Mouse (Mus musculus) thymus, adult 18-20 months (tissue): Measurements from ENCODE around the gene Adamts17.

Source experiments
- DNase-seq, 2 experiments: peaks; one replicate each; pipeline ENCODE4 v3.0.0; 2022; ENCODE audit warnings: mixed read lengths in 2 of 2

Gene Adamts17

DNA sequence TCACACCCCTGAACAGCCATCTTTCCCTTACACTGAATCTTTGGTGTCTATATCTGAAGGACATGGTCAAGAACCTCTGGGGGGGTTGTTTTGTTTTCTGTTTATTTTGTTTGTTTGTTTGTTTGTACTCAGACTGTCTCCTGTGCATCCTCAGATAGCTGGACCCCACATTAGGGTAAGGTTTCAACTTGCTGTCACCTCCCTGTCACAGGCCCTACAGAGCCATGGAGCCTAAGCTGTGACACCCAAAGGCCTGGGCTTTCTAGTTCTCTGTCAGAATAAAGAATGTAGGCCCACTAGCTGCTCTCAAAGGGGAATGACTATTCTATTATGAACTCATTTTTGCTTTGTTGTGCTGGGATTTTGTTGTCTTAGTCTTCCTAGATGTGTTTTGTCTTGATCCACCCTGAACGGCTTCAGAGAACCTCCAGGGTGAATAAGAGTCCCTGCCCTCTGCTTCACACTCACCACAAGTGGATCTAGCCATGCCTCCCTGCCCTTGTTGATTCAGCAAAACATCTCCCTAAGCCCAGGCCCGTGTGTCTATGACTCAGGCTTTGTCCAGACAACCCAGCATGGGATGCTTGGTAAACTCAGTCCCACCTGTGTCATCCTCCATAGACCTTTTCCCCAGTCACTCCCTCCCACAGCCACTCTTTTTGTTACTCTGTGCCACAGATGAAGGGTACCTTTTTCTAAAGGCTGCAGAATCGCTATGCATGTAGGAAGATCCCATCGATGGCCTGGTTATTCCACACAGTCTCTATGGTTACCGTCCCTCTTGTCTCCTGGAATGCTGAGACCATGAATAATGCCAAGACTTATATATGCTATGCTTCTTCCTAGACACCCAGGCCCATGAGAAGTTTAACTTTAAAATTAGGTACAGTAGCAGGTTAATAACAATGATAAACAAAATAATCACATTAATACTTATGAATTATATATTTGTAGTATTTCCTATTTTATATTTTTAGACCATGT is 197.3 kb downstream of the Adamts17 start:
- no peak for DNase-seq

DNA sequence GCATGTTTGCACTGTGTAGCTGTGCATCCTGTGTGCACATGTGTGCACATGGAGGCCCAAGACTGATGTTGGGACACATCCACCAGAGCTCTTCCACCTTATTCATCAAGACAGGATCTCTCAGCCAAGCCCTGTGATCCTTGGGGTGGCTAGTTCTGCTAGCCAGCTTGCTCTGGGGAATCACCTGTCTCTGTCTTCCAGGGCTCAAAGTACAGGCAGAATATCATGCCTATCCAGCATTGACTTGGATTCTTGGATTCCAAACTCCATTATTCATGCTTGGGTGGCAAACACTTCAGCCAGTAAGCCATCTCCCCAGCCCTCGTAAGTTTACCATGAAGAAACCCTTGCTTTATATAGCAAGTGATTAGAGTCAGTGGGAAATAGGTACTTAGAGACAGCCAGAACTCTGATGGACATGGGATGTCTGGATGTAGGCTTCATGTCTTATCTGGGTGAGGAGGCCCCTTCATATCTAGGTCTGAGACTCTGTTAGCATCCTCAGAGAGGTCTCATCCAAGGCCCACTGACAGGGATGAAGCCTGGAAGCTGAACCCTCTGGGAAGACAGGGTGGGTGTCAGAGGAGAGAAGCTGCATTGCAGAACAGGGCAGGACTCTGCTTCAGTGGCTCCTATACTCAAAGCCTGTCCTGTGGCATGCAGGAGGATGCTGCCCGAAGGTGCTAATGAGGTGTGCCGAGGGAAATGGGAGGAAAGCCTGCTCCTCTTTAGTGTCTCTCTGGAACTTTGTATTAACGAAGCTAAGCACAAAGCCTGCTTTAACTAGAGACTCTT is 198.4 kb downstream of the Adamts17 start:
- DNase-seq, result no peak

DNA sequence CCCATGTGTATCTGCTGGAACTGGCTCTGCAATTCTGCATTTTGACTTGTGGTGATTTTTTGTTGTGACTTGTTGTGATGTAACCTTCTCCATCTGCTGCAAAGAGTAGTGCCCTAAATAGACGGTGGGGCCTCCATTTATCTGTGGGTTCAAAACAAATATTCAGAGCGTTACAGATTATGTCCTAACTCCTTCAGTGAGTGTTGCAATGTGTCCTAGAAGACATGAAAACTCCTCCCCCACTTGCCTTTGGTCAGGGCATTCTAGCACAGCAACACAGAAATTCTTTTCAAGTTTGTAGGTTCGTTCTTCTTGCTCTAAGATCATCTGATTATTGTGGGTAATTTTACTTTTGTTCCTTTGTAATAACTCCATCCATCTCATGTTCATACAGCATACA is 199.6 kb downstream of the Adamts17 start:
- DNase-seq, result no peak

DNA sequence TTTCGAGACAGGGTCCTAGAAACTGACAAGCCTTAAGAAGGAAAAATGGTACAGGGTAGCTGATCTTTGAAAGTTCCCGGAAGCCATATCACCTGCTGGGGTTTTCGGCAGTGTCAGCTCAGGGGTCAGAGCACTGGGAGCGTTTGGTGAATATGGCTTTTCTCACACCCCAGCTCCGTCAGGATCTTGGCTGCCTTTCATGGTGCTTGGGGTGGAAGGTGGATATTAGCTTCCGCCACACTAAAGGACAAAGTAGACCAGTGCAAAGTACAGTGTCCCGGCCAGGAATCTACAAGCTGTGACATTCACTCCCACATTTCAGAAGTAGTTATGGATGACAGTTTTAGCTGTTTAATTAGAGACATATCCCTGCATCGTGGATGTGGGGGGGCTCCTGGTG is 200.3 kb downstream of the Adamts17 start:
- no peak for DNase-seq

DNA sequence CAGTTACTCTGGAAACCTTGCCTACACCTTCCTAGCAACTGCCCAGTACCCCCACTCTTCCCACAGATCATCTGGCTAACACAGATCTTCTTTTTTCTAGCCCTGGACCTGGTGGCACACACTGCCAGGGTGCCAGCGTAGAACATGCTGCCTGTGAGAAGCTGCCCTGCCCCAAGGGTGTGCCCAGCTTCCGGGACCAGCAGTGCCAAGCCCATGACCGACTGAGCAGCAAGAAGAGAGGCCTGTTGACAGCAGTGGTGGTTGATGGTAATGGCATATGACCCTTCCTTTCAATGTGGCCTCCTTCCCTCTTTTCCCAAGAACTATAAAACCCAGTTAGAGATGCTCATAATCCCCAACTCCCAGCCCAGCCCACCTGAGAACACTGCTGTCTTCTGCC is 202.2 kb downstream of the Adamts17 start:
- DNase-seq, result no peak

DNA sequence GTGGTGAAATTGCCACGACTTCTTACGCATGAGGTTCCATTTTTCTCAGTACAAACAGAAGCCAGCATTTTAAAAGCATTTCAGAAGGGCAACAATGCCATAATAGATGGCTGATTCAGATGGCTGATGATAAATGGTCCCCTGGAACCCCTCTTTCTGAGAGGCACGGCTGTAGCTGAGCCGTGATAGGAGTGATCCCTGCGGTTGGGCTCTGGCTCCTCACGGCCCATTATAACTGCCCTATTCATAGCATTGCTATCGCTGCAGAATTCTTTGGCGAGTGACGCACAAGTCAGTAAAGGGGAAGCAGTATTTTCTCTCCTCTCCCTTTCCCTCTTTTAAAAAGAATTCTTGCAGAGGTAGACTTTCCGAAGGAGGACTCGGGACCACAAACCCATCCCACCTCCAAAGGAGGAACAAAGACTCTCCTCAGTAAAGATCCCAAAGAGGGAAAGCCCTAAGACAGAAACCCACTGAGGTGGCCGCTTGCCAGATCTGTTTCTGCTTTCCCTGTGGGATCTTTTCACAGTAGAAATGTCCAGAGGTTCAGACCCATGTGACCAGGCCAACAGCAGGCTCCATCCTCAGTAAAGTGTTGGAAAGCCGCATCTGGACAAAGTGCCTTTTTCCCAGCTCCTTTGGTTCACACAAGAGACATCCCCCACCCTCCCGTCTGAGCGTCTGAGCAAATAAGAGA is 204.7 kb downstream of the Adamts17 start:
- no peak for DNase-seq

DNA sequence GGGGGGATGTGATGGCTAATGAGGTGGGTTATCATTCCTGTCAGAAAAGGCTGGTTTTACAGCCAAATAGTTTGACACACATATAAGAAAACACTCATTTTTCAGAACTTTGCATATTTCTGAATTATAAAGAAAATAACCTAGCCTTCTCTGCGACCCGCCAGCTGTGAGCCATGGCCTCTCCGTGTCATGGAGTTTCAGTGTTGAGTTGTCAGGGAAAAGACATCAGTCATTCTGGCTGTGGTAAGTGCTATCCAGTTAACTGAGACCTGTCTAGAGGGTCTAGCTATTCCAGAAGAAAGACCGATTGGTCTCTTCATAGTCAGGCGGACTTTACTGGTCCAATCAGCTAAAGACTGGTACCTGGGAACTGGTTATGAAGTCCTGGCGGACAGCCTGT is 205.7 kb downstream of the Adamts17 start:
- DNase-seq, result no peak

DNA sequence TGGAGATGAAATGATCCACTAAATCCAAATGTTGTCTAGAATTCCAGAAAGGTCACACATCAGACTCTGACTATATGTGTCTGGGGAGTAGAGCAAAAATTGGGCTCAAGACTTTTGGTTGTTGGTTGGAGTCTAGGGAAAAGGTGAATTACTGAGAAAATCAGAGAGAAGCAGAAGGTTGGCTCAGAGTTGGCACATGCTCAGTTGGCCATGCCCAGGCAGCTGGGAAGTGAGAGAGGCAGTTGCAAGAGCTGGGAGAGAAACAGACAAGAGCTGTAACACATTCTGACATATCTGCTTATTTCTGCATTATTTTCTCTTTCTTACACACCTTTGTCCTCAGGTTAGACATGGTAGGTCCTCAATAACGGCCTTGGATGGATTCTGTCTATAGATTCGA is 209.7 kb downstream of the Adamts17 start:
- DNase-seq, result no peak

DNA sequence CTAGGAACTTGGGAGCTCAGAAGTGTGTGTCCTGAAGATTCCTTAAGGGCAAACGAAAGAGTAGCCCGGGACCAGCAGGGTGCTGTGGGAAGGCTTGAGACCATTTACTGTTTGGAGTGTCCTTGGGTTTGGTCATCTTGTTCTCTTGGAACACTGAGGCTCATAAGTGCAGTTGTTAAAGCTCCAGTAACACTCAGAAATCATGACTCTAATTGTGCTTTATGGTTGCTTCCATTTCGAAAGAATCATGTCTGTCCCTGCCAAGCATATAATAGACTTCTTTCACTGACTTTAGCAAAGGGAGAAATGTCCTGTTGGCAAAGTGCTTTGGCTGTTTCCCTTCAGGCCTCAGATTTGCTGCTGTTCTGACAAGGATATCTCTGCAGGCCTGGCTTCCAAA is 210.9 kb downstream of the Adamts17 start:
- DNase-seq, result no peak

DNA sequence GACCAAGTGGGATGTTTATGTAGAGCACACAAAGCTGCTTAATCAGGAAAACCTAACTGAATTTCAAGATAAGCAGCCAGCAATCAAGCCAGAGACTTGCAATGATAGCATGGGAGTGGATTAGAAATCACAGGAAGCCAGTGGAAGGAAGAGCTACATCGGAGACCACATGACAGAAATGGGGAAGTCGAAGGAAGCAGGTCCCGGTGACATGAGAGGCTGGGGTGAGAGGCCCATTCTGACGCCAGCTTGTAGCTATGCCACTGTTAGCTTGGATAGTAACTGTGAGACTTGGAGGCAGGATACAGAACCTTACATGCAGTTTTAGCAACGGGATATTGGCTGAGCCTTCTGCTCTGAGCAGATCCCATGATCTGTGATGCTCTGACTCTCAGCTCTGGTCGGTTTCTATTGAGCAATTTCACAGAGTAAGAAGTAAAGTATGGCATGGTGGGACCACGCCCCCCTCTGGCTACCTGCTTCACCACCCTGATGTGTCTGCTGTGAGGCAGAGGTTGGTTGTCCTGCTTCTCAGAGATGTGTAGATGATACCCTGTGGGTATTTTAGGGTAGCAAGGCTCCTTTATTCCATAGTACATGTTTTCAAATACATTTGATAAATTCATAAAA is 211.7 kb downstream of the Adamts17 start:
- no peak for DNase-seq

DNA sequence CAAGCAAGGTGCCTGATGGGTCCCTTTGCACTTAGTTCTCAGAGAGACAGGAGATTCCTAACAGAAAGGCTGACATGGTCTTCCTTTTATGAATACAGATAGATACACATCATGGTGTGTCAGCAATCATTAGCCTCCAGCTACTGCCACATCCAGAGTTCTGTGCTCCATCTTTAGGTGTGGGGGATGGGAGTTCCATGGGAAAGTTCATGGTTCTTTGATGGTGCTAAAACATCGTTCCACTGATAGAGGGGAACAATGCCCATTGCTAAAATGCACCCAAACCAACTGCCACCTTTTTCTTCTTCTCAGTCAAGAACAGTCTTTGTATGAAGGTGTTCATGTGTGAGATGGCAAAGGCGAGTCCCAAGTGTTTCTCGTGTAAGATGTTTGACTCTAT is 215.3 kb downstream of the Adamts17 start:
- no peak for DNase-seq

DNA sequence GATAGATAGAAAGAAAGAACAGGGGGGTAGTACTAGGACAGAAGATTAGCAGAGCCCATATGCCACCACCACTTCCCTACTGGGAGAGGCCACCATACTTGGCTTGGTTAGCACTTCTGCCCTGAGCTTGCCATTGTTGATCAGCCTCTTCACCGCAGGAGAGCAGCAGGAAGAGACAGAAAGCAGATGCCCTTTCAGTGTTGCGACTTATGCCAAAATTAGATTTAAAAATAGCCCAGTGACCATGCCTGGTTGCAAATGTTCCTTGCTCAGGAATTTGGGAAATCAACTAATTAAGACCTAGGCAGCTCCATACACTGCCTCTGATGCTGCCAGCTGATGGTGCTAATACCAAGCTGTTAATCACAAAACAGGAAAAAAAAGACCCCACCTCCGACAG is 216.0 kb downstream of the Adamts17 start:
- DNase-seq, result no peak

DNA sequence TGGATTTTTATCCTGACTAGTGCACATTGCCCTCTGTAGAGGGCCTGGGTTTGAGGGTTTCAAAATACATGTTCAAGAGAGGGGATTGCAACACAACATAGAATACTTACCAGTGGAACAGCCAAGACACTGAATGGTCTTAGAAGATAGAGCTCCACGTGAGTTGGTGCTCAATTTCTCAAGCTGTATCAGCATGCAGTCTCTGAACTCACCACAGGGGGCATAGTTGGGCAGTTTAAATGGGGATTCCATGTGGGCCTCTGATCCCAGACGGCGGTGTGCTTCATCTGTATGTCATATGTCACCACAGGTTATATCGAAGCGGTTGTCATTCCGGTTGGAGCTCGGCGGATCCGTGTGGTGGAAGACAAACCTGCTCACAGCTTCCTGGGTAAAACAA is 222.2 kb downstream of the Adamts17 start:
- peak in 1 of 2 experiments; percentile 10 for DNase-seq

DNA sequence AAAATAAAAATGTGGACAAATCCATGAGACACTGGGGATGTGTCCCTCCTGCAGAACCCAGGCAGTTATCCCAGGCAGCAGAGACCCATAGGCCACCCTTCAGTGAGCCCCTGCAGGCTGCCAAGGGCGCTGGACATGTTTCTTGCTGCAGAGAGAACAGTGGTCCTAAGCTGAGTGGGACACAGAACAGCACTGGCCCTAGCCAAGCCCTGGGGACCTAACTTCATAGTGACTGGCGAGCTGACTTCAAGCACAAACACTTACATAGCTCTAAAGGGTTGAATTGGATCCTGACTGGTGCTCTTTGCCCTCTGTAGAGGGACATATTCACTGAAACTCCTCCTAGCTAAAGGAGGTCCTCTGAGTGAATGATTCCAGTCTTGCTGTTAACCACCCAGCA is 223.0 kb downstream of the Adamts17 start:
- DNase-seq, result no peak

DNA sequence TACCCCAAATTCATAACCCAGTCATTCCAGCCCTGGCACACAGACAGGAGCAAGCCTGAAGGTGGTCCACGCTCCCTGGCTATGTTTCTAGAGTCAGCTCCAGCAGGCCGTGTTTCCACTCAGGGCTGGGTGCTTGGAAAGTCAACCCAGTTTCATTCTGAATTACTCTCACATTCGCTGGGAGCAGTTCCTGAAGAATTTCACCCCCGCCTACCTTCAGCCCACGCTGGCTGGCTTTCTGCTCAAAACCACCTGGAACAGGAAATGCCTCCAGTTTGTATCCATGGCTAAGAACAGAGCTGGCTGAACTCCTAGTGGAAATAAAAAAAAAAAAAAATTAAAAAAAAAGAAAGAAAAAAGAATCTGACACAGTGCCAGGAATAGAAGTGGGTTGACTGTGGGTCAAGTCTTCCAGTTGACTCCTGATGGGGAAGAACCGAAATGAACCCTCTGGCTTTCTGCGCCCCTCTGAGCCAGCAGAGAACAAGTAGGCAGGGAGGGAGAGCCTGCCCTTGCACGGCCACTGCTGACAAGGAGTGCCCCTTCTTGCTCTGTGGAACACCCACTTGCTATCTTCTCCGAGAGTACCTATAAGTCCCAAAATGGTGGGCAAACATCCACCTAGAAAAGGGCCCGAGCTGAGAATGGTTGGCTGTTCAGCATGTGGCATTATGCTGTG is 225.2 kb downstream of the Adamts17 start:
- no peak for DNase-seq

DNA sequence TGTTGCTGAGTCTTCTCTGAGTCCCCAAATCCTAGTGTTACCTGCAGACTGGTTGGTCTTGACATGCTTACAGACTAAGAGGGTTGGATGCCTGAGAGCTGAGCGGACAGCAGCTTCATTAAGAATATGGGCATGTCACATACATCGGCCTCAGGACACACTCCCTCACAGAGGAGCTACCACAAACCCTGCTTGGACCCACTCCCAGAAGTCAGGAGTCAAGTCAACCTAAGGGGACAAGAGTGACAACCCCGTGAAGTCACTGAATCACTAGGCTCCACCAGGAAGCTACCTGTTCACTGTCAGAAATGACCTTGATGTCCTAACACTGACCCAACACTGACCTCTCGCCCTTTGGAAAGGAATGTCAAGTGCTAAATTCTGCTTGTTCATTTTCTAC is 226.1 kb downstream of the Adamts17 start:
- no peak for DNase-seq

DNA sequence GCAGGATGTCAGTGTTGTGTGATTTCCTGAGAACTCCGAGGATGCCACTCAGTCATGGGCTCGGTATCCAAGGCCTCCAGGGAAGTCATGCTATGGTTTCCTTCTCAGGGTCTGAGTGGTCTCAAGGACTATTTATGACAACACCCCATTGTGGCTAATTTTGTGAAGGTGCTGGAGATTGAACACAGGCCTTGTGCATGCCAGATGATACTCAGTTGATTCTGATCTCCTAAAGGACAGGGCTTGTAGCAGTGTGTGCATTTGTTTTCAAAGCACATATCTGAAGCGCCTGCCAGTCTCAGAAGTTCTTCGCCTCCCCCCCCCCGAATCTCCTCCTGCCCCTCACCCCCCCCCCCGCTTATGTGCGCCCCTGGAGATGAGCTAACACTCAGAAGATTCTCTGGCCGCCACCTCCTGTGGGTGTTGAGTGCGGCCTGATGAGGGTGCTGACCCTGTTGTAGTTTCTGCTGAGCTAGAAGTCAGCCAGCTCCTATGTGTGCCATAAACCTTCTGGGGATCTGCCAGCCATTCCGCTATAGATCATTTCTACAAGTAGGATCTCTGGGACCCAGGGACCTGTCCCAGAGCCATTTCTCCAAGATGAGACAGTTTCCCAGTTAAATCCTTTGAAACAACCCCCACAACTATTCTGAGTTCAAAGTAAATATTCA is 232.6 kb downstream of the Adamts17 start:
- DNase-seq, result no peak

DNA sequence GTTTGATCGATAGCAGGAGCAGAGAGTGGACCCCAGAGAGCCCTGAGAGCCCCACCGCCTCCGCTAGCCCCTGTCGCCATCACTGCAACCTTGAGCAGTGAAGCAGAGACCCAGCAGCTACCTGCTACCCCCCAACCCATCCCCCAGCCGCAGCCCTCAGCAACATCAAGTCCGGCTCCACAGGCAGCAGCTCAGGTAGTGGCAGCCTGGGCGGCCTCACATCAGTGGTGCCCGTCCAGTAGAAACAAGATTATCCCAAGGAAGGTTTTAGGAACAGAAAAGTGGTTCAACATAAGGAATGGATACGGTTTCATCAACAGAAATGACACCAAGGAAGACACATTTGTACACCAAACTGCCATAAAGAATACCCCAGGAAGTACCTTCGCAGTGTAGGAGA is 243.2 kb downstream of the Adamts17 start:
- no peak for DNase-seq

DNA sequence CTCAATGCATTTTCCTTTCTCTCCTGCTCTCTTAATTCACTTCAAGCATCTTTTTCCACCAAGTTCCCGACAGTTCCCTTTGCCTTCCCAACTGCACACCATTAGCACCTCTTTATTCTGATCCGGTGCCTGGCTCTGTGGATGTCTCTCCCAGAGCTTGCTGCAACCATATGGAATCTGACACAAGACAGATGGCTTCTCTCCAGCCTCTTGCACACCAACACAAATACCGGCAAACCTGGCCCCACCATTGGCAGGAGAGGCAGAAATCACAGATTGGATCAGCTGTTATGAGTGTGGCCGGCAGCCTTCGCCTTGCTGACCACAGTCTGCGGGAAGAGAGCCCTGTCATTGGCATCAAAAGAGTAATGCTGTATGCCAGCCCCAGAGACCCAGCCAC is 248.2 kb downstream of the Adamts17 start:
- no peak for DNase-seq

DNA sequence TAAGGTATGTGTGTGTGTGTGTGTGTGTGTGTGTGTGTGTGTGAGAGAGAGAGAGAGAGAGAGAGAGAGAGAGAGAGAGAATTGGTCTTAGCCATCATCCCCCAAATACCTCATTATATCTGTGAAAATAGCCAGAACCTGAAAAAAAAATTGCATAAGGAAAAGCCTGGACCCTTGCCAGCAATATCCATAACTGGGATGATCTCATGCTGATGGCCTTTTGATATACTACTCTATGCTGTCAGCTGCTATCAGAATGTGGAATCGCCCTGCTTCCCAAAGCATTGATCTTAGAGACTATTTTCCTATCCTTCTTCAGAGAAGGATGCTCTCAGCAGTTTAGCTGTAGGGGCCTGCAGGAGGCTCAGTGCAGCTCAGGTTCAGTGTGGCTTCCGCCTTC is 257.6 kb downstream of the Adamts17 start:
- DNase-seq, result no peak

DNA sequence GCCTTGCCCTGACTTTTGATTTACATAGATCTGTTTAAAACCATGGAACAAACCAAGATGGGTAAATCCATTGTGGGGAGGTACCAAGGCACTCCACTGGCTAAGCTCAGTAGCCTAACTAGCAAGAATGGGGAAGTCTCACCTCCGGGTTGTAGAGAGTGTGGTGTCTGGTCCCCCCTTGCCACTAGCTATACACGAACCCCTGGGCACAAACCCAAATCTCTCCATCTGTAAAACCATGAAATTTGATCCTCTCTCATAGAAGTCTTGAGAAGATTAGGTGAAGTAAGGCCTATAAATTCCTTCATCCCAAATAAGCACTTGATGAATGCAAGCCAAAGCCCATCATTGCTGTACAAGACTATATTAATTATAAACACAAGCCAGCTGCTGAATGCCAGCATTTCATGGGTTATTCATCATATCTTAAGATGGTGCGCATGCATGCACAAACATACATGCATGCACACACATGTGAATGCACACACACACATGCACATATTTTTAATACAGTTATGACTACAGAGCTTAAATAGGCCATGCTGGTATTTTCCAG is 262.0 kb downstream of the Adamts17 start:
- DNase-seq, result no peak
